Mouse (Mus musculus) olfactory bulb, adult 2 months (tissue): Measurements from ENCODE around the gene Ppfia2.

ENCODE experiments used
- CTCF ChIP-seq: fragments of 200-500 bp; IDR thresholded peaks from 2 replicates; pipeline ENCODE4 v1.5.1; 2012; ENCODE audit warnings: low read depth, mild to moderate bottlenecking, low read length, moderate library complexity; ENCODE audit not compliant: insufficient read depth
- POLR2A ChIP-seq: fragments of 200-500 bp; IDR thresholded peaks from 2 replicates; pipeline ENCODE4 v1.6.1; 2012; ENCODE audit warnings: mild to moderate bottlenecking, low read depth, low read length, moderate library complexity; ENCODE audit not compliant: insufficient read depth

DNA sequence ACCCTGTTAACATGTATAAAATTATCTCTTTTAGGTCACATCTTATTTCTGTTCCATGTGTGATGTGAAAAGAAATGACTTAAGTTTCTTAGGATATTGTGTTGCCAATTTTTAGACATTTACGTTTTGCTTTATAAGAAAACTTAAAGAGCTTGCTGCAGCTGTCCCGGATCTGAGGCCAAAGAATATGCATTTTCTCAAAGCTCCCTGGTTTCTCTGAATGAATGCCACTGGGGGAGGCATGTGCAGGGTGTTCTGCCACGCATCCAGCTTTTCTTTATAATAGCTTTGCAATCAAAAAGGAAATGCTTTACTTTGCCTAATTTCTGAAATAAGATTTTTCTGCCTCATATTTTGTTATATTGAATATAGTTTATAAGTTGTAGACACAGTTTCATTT, 411.2 kb downstream of the Ppfia2 start:
- no peak for TF ChIP-seq CTCF
- no peak for TF ChIP-seq POLR2A
